Mouse (Mus musculus) cortical plate, adult 2 months (tissue): ENCODE measurements around the gene Dohh. TPM values are rescaled to one million over a fixed set of nuclear protein-coding genes. Genes with fewer than 3 reads are reported as not detected.

ENCODE experiments used
- H3K27ac ChIP-seq: fragments of 200-500 bp; 2 replicates; pipeline ENCODE4 v1.5.1; 2012; ENCODE audit warnings: low read length, control low read depth, inconsistent platforms; ENCODE audit not compliant: insufficient read depth
- H3K4me1 ChIP-seq: fragments of 200-500 bp; 2 replicates; pipeline ENCODE4 v1.6.1; 2011; ENCODE audit warnings: low read length; ENCODE audit not compliant: control insufficient read depth, insufficient read depth
- H3K4me3 ChIP-seq: fragments of 200-500 bp; 2 replicates; pipeline ENCODE4 v1.5.1; 2011; ENCODE audit warnings: mild to moderate bottlenecking, low read length, control low read depth; ENCODE audit not compliant: insufficient read depth
- CTCF ChIP-seq: fragments of 200-500 bp; IDR thresholded peaks from 2 replicates; pipeline ENCODE4 v1.5.1; 2011; ENCODE audit warnings: mild to moderate bottlenecking, control low read depth, low read length; ENCODE audit not compliant: insufficient read depth; ENCODE audit errors: extremely low read depth
- POLR2A ChIP-seq: fragments of 200-500 bp; IDR thresholded peaks from 2 replicates; pipeline ENCODE4 v1.6.1; 2011; ENCODE audit warnings: mild to moderate bottlenecking, low read length, control low read depth; ENCODE audit not compliant: insufficient read depth; ENCODE audit errors: extremely low read depth
- polyA plus RNA-seq: library from polyadenylated mRNA; depleted of rRNA; stranded (reverse); fragments of >200 nt; gene quantifications from 2 replicates; pipeline ENCODE4 v1.2.3, GENCODE M21; 2012

The Dohh gene
- polyA plus RNA-seq, 1 experiment, result 108 TPM

DNA sequence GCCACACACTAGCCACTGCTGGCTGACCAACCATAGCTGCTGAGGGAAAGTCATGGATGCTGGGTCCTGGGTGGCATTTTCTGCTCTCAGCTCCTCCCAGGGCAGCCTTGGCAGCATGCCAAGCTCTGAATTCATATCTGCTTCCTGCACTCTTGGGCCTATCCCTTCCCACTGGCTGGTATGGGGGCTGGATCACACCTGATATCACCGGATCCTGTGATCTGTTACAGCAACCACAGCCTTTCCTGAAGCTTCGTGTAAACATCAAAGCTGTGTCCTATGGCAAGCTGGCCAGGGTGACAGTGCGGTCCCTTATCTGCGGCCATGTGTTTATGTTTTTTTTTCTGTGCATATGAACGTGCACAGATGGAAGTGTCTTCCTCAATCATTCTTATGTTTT, 2.2 kb upstream of the Dohh start:
- no peak for TF ChIP-seq CTCF
- no peak for TF ChIP-seq POLR2A
- no peak overlapping the region for H3K27ac ChIP-seq
- no peak overlapping the region for H3K4me3 ChIP-seq
- peaks cover 8% of the 10 kb centered on the region for H3K4me1 ChIP-seq

DNA sequence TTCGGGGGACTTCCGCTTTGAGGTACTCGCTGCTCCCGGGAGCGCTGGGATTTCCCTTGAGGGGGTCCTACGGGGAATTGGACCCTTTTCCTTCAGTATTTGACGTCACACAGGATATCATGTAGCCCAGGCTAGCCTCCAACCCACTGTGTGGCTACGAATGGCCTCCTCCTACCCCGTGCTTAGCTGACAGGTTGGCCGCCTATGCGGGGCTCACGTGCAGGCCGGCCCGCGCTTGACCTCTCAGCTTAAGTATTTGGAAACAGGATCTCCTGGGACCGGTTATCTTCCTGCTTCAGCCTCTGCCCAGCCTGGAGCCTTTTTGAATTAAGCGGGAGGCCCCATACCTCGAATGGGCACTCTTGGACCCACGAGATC, 366 bp downstream of the Dohh start:
- Histone ChIP-seq H3K4me1 (peaks cover 4% of the 10 kb centered on the region), H3K4me3 (peak overlapping the region; percentile 71), H3K27ac (no peak overlapping the region)
- no peak for TF ChIP-seq CTCF
- TF ChIP-seq POLR2A, result no peak

DNA sequence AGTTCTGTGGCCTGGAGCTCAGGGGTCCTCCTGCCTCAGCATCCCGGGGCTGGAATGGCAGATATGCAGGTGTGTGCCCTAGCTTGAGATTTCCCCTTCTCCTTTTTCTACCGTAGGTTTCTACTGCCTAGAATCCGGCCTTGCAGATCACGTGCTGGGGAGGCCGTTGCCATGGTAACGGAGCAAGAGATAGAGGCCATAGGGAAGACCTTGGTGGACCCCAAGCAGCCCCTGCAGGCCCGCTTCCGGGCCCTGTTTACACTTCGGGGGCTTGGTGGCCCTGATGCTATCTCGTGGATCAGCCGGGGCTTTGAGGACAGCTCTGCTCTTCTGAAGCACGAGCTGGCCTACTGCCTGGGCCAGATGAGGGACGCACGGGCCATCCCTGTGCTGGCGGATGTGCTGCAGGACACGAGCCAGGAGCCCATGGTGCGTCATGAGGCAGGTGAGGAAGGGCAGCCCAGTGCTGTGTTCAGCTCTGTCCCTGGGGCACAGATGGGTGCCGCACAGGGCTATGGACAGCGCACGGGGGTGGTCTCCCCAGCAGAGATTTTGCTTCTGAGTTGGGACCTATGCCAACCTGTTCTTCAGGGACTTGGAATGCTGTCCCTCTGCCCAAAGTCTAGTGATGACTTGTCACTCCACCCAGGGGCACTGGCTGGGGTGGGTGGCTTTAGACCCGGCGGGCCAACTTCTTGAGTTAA, 1.5 kb downstream of the Dohh start:
- Histone ChIP-seq H3K4me3 (peak overlapping the region; percentile 71; the same call in 1 of the 2 replicates), H3K27ac (no peak overlapping the region), H3K4me1 (peaks cover 4% of the 10 kb centered on the region)
- TF ChIP-seq CTCF, result no peak
- no peak for TF ChIP-seq POLR2A

DNA sequence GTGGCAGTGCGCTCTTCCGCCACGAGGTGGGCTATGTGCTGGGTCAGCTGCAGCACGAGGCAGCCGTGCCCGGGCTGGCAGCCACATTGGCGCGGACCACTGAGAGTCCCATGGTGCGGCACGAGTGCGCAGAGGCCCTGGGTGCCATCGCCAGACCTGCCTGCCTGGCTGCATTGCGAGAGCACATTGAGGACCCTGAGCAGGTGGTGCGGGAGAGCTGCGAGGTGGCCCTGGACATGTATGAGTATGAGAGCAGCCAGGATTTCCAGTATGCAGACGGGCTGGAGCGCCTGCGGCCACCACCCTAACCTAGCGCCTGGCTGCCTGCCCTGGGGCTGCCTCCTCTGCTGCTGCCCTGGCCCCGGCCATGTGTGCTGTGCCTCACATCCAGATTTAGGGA, 3.5 kb downstream of the Dohh start:
- Histone ChIP-seq H3K27ac (no peak overlapping the region), H3K4me1 (peaks cover 4% of the 10 kb centered on the region), H3K4me3 (no peak overlapping the region)
- TF ChIP-seq CTCF, result no peak
- TF ChIP-seq POLR2A, result no peak

DNA sequence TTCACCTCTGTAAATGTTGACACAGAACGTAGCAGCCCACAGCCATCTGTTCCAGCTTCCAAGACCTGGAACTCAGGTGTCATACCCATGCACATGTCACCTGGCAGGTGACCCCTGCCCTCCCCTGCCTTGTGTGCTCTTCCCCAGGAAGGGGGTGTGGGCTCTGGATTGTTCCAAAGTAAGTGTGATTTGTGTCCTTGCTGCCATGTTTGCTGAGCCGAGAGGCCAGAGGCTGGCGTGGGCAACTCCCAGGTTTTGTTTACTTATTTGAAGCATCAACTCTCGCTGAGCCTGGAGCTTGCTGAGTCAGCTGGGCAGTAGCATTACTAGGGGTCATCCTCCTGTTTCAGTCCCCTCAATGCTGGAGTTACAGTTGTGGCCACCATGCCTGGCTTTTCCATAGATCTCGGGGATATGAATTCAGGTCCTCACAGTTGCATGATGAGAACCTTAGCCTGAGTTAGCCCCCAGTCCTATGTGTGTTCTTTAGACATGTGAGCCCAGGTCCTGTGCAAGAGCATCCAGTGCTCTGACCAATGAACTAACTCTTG, 4.4 kb downstream of the Dohh start, which contains the start of gene Gm48552:
Gene Gm48552, plus strand, starts transcription at position 501 of the 551 bp plus-strand sequence.
- H3K4me3 ChIP-seq, result no peak within 1 kb of the TSS
- no peak within 1 kb of the TSS for H3K27ac ChIP-seq
- TF ChIP-seq POLR2A (no peak), CTCF (no peak)
- peaks cover 5% of the 10 kb centered on the region for H3K4me1 ChIP-seq

DNA sequence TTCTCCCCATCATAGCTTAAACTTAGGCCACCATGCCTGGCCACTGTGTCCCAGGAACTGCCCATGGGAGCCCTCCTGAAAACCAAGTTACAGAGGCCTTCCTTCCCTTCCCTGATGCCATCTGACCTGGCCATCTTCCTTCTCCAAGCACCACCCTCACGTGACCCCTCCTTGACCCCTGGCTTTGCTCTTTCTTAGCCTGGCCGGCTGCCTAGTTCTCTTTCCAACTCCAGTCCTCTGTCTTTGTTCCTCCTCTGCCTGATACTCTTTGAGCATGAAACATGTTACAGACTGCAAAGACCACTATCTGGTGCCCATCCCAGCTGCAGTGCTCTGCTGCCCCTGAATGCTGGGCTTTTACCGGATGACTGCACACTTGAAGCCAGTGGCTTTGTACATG, 5.1 kb downstream of the Dohh start:
- no peak overlapping the region for H3K4me3 ChIP-seq
- H3K27ac ChIP-seq, result no peak overlapping the region
- peaks cover 8% of the 10 kb centered on the region for H3K4me1 ChIP-seq
- TF ChIP-seq POLR2A, result no peak
- TF ChIP-seq CTCF, result no peak

DNA sequence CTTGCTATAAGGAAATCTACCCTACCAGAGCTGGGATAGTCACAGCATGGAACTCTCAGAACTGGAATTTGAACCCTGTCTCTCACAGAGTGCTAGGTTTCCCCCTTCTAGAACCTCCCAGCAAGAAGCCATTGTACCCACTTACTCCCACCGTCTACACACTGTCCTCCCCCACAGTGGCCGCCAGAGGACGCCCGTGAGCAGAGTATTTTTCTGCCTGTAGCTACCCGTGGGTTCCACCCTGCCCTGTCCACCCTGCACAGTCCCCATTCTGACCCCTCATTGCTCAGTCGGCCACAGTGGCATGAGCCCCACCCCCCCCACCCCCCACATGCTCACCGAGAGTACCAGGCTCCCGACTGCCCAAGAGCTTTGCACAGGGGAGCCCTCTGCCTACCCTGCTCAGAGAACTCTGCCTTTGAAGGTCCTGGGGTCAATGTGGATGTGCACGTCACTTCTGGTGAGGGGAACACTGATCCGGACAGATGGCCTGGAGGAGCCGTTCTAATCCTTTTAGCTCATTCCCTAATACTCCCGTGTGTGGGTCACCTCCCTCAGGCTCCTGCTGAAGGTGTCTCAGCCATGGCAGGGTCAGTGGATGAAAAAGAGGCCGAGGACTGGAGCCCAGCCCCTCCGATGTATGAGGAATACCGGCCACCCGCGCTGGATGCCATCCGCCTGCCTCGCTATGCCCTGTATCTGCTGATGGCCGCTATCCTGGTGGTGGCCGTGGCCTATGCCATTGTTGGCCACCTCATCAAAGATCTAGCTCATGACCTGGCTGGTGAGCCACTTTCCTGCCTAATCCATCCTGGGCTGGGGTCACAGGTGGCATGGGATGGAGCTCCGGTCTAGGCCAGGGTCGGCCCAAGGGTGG, 5.8 kb downstream of the Dohh start:
- no peak overlapping the region for H3K27ac ChIP-seq
- no peak overlapping the region for H3K4me3 ChIP-seq
- peaks cover 8% of the 10 kb centered on the region for H3K4me1 ChIP-seq
- TF ChIP-seq CTCF, result peak; percentile 88
- no peak for TF ChIP-seq POLR2A

DNA sequence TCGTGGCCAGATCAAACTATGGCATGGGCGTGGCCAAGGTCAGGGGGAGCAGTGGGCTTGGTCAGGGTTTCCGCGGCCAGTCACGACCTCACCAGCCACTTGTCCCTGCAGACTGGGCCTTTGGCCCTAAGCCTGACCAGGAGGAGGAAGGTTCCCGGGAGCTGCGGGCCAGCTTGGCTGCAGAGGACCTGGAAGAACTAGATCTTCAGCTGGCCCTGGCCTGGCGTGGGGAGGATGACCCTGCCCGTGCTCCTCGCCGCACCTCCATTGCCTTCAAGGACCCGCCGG, 6.4 kb downstream of the Dohh start:
- TF ChIP-seq POLR2A (no peak), CTCF (no peak)
- Histone ChIP-seq H3K4me1 (peaks cover 4% of the 10 kb centered on the region; the same call in 1 of the 2 replicates), H3K4me3 (no peak overlapping the region), H3K27ac (no peak overlapping the region)

DNA sequence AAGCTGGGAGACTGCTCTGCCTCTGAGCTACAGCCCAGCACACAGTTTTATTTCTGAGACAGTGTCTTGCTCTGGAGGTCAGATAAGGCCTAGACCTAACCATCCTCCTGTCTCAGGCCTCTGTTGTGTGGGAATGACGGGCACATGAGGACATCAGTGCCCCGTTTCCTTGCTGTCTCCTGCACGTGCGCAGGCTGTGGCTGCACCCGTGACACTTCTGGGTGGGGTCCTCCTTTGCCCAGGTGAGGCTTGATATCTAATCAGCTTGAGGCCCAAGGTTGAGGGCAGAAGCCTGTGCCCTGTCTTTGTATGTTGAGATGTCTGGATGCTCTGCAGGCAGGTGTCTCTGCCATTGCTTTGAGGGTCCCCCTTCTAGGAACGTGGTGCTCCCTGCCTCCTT, 8.0 kb downstream of the Dohh start:
- no peak overlapping the region for H3K4me3 ChIP-seq
- no peak overlapping the region for H3K27ac ChIP-seq
- peaks cover 4% of the 10 kb centered on the region; the same call in 1 of the 2 replicates for H3K4me1 ChIP-seq
- no peak for TF ChIP-seq POLR2A
- no peak for TF ChIP-seq CTCF
